Mouse (Mus musculus): ENCODE results near the gene Mlycd. TPM values are rescaled to one million over a fixed set of nuclear protein-coding genes. Genes with fewer than 3 reads are reported as not detected.

Mlycd gene
- polyA plus RNA-seq (2017; shearing (Covaris generic)), result 3.0 TPM

DNA sequence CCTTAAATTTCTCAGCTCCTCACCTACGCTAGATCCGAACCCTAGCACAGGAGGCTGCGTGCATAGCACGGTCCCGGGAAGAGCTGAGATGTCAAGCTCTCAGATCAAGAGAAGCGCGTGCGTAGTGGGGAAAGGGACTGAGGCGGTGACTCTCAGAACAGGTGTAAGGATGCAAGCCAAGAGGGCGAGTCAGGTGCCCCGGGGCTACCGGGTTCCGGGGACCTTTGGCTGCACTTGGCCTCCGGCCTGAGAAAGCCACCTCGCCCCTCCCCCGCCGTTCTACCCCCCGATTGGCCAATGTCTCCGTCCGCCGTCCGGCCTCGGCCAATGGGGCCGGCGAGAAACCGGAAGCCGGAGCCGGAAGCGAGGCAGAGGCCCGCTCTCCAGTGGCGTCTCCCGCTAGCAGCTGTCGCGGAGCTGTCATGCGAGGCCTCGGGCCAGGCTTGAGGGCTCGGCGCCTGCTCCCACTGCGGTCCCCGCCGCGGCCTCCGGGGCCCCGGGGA, at the start of gene Mlycd:
TSS of gene Mlycd (plus strand) at position 355 of the 503 bp plus-strand sequence.

DNA sequence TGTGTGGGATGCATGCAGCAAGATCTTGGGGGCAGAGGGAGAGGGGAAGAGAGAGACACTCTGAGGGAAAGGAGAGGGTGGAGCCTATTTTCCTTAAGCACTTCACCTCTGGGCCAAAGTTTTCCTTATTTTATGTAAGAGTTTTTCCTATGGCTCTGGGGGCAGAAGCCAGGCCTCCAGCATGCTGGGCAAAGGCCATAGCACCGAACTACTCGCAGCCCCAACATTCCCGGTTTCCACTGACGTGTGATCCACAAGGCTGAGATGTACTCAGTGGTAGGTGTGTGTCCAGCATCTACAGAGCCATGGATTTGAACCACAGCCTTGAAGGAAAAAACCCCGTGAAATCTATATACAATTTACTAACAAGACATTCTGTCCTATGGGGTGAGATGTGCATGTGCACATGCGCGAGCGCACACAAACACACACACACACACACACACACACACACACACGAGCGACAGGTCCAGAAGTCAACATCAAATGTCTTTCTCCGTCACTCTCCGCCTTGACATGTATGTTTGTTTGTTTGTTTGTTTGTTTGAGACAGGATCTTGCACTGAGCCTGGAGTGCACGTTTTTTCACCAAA, 39.0 kb downstream of the Mlycd start, which contains the start of gene Osgin1:
TSS of gene Osgin1 (plus strand) at position 543 of the 593 bp plus-strand sequence.

DNA sequence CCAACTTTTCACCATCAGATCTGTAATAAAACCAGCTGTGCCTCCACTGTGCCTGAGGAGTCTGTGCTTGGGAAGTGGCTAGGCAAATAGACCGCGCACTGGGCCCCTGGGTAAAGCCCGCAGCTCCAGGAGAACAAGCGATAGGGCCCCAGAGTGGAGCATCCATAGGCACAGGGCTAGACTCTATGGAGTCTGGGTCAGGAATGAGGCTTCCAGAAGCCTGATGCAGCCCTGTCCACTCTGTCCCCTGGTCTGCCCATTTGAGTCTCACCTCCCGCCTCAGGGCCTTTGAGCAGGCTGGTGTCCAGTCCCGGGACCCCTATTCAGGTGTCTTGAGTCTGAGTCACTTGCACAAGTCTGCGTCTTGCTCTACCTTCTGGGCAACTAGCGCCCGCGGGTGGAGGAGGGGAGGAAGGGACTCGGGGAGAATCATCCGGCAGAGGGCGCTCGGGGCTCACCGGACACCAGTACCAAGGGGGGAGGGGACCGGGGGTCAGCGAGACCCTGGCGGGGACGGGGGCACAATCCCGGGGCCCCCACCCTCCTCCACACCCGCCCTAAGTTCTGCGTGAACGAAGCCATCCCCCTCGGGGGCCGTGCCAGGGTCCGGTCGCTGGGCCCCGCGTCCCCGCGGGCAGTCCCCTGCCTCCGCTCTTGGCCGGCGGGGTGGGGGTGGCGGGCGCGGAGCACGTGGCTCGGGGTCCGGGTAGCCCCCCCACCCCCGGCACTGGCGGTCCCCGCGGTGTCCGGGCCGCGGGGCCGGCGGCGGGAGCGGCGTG, 51.7 kb downstream of the Mlycd start, which contains the start of gene Necab2:
TSS of gene Necab2 (plus strand) at position 509 of the 779 bp plus-strand sequence.

Other genes with a start within 250 kb of the Mlycd start
- 228 TPM for gene Hsbp1, start 50.4 kb upstream of the Mlycd start, polyA plus RNA-seq (2017; shearing (Covaris generic))
- gene Osgin1, start 39.2 kb downstream of the Mlycd start, polyA plus RNA-seq (2017; shearing (Covaris generic)), result 28.2 TPM
- not detected for gene Necab2, start 51.8 kb downstream of the Mlycd start, polyA plus RNA-seq (2017; shearing (Covaris generic))
- gene Slc38a8, start 106.8 kb downstream of the Mlycd start, polyA plus RNA-seq (2017; shearing (Covaris generic)), result 0.10 TPM
- 114 TPM for gene Mbtps1, start 163.9 kb downstream of the Mlycd start, polyA plus RNA-seq (2017; shearing (Covaris generic))
- 93.8 TPM for gene Hsdl1, start 180.3 kb downstream of the Mlycd start, polyA plus RNA-seq (2017; shearing (Covaris generic))
- gene Dnaaf1, start 180.4 kb downstream of the Mlycd start, polyA plus RNA-seq (2017; shearing (Covaris generic)), result not detected
- gene Taf1c, start 210.3 kb downstream of the Mlycd start, polyA plus RNA-seq (2017; shearing (Covaris generic)), result 46.0 TPM
- gene Adad2, start 217.9 kb downstream of the Mlycd start, polyA plus RNA-seq (2017; shearing (Covaris generic)), result not detected
- not detected for gene Kcng4, start 240.8 kb downstream of the Mlycd start, polyA plus RNA-seq (2017; shearing (Covaris generic))